Mouse (Mus musculus): Measurements from ENCODE around the gene Cit. TPM values are rescaled to one million over a fixed set of nuclear protein-coding genes. Genes with fewer than 3 reads are reported as not detected.

The Cit gene
- polyA plus RNA-seq, 1 experiment from 2014 or later: 30.7 TPM

DNA sequence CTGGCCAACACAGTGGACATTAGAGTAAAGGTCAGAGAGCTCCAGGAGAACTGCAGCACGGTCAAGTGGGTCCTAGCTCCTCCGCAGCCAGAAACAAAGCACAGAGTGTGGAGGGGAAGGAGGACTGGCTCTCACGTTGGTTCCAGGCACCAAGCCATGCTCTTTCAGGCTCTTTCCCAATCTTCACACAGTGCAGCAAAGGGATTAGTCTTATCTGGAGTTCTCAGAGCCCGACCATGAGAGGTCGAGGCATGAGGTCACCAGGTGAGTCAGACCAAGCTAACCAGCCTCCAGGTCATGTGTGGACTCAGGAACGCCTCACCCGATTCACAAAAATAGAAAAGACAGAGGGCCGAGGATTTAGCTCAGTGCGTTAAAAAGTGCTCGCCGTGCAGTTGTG, 27.0 kb downstream of the Cit start:
- Histone ChIP-seq H3K4me3 (ENCODE audit: low read depth, low read length) (no peak overlapping the region), H3K4me1 (ENCODE audit: control insufficient read depth, insufficient read depth, low read length) (no peaks in the 10 kb centered on the region), H3K27ac (replicated peaks; ENCODE audit: low read depth, low read length) (no peak overlapping the region), H3K4me2 (ENCODE audit: low read depth, severe bottlenecking) (no peak overlapping the region), H3K9me3 (ENCODE audit: control insufficient read depth, low read length) (no peaks in the 10 kb centered on the region), H3K9ac (ENCODE audit: low read length) (no peak overlapping the region), H3K27me3 (ENCODE audit: control insufficient read depth, insufficient read depth, low read length) (no peaks in the 10 kb centered on the region), H3K36me3 (ENCODE audit: control insufficient read depth, insufficient read depth, low read length) (peaks cover 2% of the 10 kb centered on the region; the same call in 1 of the 2 replicates)
- DNase-seq (ENCODE audit: low spot score) (no peak), ATAC-seq (ENCODE audit: insufficient number of reproducible peaks, low FRiP score, low TSS enrichment, low read depth) (no peak)
- 91% methylated on average over 11 of the region's 11 CpGs for WGBS

DNA sequence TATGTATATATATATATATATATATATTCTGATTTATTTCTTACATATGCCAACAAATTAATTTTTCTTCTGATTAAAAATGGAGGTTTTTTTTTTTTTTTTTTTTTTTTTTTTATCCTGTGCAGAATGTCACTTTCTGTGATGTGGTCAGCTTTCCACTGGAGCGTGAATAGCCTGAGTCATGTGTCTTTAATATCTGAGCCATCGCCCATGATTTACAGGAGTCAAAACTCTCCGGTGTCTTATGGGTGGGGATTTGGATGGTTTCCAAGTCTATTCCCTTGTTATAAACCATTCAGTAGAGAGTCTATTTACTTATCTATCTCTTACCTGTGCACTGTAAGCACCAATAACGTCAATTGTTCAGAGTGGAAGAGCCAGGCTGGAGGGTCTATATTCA, 27.9 kb downstream of the Cit start:
- peaks cover 2% of the 10 kb centered on the region; the same call in 1 of the 2 replicates for H3K36me3 ChIP-seq (ENCODE audit: control insufficient read depth, insufficient read depth, low read length)
- H3K4me1 ChIP-seq (ENCODE audit: control insufficient read depth, insufficient read depth, low read length): no peaks in the 10 kb centered on the region
- H3K27me3 ChIP-seq (ENCODE audit: control insufficient read depth, insufficient read depth, low read length): no peaks in the 10 kb centered on the region
- H3K4me2 ChIP-seq (ENCODE audit: low read depth, severe bottlenecking): no peak overlapping the region
- no peaks in the 10 kb centered on the region for H3K9me3 ChIP-seq (ENCODE audit: control insufficient read depth, low read length)
- DNase-seq (ENCODE audit: low spot score) (no peak), ATAC-seq (ENCODE audit: insufficient number of reproducible peaks, low FRiP score, low TSS enrichment, low read depth) (no peak)
- no peak overlapping the region for H3K27ac ChIP-seq (replicated peaks; ENCODE audit: low read depth, low read length)
- H3K9ac ChIP-seq (ENCODE audit: low read length): no peak overlapping the region
- 91% methylated on average over 4 of the region's 4 CpGs for whole genome bisulfite sequencing
- no peak overlapping the region for H3K4me3 ChIP-seq (ENCODE audit: low read depth, low read length)

GRCm38 (mm10) chr5:115877425-115877824, 32.3 kb downstream of the Cit start:
- Histone ChIP-seq H3K4me3 (ENCODE audit: low read depth, low read length) (no peak overlapping the region), H3K9me3 (ENCODE audit: control insufficient read depth, low read length) (no peaks in the 10 kb centered on the region), H3K9ac (ENCODE audit: low read length) (no peak overlapping the region), H3K27ac (replicated peaks; ENCODE audit: low read depth, low read length) (no peak overlapping the region), H3K27me3 (ENCODE audit: control insufficient read depth, insufficient read depth, low read length) (no peaks in the 10 kb centered on the region), H3K4me2 (ENCODE audit: low read depth, severe bottlenecking) (no peak overlapping the region), H3K36me3 (ENCODE audit: control insufficient read depth, insufficient read depth, low read length) (peaks cover 5% of the 10 kb centered on the region; the same call in 1 of the 2 replicates), H3K4me1 (ENCODE audit: control insufficient read depth, insufficient read depth, low read length) (no peaks in the 10 kb centered on the region)
- DNase-seq (ENCODE audit: low spot score) (no peak), ATAC-seq (ENCODE audit: insufficient number of reproducible peaks, low FRiP score, low TSS enrichment, low read depth) (no peak)
- WGBS: 97% methylated on average over 6 of the region's 6 CpGs

- H3K27me3 ChIP-seq (ENCODE audit: control insufficient read depth, insufficient read depth, low read length): no peaks in the 10 kb centered on the region
- H3K9ac ChIP-seq (ENCODE audit: low read length): no peak overlapping the region
- H3K27ac ChIP-seq (replicated peaks; ENCODE audit: low read depth, low read length): no peak overlapping the region
- no peak overlapping the region for H3K4me3 ChIP-seq (ENCODE audit: low read depth, low read length)
- H3K36me3 ChIP-seq (ENCODE audit: control insufficient read depth, insufficient read depth, low read length): peaks cover 9% of the 10 kb centered on the region; the same call in 1 of the 2 replicates
- DNase-seq (ENCODE audit: low spot score) (no peak), ATAC-seq (ENCODE audit: insufficient number of reproducible peaks, low FRiP score, low TSS enrichment, low read depth) (no peak)
- H3K4me1 ChIP-seq (ENCODE audit: control insufficient read depth, insufficient read depth, low read length): no peaks in the 10 kb centered on the region
- H3K9me3 ChIP-seq (ENCODE audit: control insufficient read depth, low read length): no peaks in the 10 kb centered on the region
- no peak overlapping the region for H3K4me2 ChIP-seq (ENCODE audit: low read depth, severe bottlenecking)
- WGBS: 86% methylated on average over 9 of the region's 9 CpGs
Measured at GRCm38 (mm10) chr5:115882165-115882564, 37.1 kb downstream of the Cit start.

GRCm38 (mm10) chr5:115884429-115884828, 39.4 kb downstream of the Cit start:
- WGBS: 96% methylated on average over 9 of the region's 9 CpGs
- H3K4me2 ChIP-seq (ENCODE audit: low read depth, severe bottlenecking): no peak overlapping the region
- no peaks in the 10 kb centered on the region for H3K9me3 ChIP-seq (ENCODE audit: control insufficient read depth, low read length)
- no peak overlapping the region for H3K27ac ChIP-seq (replicated peaks; ENCODE audit: low read depth, low read length)
- H3K27me3 ChIP-seq (ENCODE audit: control insufficient read depth, insufficient read depth, low read length): no peaks in the 10 kb centered on the region
- ATAC-seq (ENCODE audit: insufficient number of reproducible peaks, low FRiP score, low TSS enrichment, low read depth) (no peak), DNase-seq (ENCODE audit: low spot score) (no peak)
- no peak overlapping the region for H3K4me3 ChIP-seq (ENCODE audit: low read depth, low read length)
- H3K4me1 ChIP-seq (ENCODE audit: control insufficient read depth, insufficient read depth, low read length): no peaks in the 10 kb centered on the region
- H3K36me3 ChIP-seq (ENCODE audit: control insufficient read depth, insufficient read depth, low read length): peaks cover 15% of the 10 kb centered on the region; the same call in 1 of the 2 replicates
- H3K9ac ChIP-seq (ENCODE audit: low read length): no peak overlapping the region

DNA sequence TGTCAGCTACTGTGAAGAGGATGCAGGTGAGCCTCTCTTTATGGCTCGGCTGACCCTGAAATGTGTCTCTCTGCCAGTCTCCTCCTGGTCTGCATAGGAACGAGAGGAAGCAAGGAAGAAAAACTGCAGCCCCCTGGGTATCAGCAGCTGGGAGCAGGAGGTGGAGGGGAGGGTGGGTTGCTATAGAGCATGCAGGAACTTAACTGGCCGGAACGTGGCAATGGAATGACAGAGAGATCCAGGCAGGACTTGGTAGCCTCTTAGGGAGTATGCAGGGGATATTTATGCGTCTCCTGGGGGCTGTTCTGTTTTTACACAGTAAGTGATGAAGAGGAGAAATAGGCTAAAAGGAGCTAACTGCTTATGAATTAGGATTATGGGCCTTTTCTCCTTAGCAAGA, 48.7 kb downstream of the Cit start:
- Histone ChIP-seq H3K4me1 (ENCODE audit: control insufficient read depth, insufficient read depth, low read length) (no peaks in the 10 kb centered on the region), H3K4me2 (ENCODE audit: low read depth, severe bottlenecking) (no peak overlapping the region), H3K9ac (ENCODE audit: low read length) (no peak overlapping the region), H3K36me3 (ENCODE audit: control insufficient read depth, insufficient read depth, low read length) (no peaks in the 10 kb centered on the region; the same call in 1 of the 2 replicates), H3K4me3 (ENCODE audit: low read depth, low read length) (no peak overlapping the region), H3K27ac (replicated peaks; ENCODE audit: low read depth, low read length) (no peak overlapping the region), H3K27me3 (ENCODE audit: control insufficient read depth, insufficient read depth, low read length) (no peaks in the 10 kb centered on the region), H3K9me3 (ENCODE audit: control insufficient read depth, low read length) (no peaks in the 10 kb centered on the region)
- WGBS: 86% methylated on average over 5 of the region's 5 CpGs
- DNase-seq (ENCODE audit: low spot score) (no peak), ATAC-seq (ENCODE audit: insufficient number of reproducible peaks, low FRiP score, low TSS enrichment, low read depth) (no peak)

GRCm38 (mm10) chr5:115897036-115897435, 52.0 kb downstream of the Cit start:
- ATAC-seq (ENCODE audit: insufficient number of reproducible peaks, low FRiP score, low TSS enrichment, low read depth): no peak
- Histone ChIP-seq H3K27ac (replicated peaks; ENCODE audit: low read depth, low read length) (no peak overlapping the region), H3K4me3 (ENCODE audit: low read depth, low read length) (no peak overlapping the region), H3K9me3 (ENCODE audit: control insufficient read depth, low read length) (no peaks in the 10 kb centered on the region), H3K4me2 (ENCODE audit: low read depth, severe bottlenecking) (no peak overlapping the region), H3K36me3 (ENCODE audit: control insufficient read depth, insufficient read depth, low read length) (peaks cover 3% of the 10 kb centered on the region; the same call in 1 of the 2 replicates), H3K4me1 (ENCODE audit: control insufficient read depth, insufficient read depth, low read length) (no peaks in the 10 kb centered on the region), H3K27me3 (ENCODE audit: control insufficient read depth, insufficient read depth, low read length) (no peaks in the 10 kb centered on the region), H3K9ac (ENCODE audit: low read length) (no peak overlapping the region)
- no peak for DNase-seq (ENCODE audit: low spot score)
- WGBS: 81% methylated on average over 9 of the region's 9 CpGs

DNA sequence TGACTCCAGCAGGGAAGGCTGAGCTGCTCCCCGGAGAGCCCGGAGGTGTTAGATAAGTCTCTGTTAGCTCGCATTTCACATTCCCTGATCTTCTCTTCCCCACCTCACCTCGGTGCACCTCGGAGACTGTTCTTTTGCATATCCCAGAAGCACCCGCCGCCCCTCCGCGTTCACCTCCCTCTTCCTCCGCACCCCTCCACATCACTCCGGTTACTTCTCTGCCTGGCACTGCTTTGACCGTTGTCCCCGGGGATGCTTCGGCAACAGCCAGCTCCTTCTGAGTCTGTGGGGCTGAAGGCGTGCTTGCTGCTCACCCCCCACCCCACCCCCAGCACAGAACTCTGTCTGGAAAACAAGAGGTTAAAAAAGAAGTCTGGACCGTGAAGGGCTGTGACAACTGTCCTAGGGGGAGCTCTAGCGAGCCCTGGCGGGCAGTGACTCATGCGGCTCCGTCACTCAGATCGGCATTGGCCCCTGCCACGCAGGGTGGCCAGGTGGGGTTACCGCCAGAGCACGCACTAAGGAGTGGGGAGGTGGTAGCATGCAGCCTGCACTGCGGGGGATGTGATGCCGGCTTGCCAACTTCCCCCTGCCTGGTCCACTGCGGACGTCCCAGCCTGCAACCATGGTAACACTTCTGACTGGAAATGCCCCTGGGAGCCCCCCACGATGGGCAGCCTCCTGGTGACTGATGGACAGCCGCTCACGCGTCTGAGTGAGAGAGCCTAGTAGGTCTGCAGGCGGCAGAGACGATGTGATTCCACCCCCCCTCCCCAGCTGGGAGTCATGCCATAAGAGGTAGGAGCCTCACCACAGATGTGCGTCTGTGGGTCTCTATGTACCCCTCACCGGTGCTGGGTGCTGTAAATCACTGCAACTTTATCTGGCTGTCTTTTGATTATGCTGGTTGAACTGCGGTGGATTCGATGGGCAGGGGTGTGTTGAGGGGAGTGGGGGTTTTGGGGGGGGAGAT, 62.2 kb downstream of the Cit start:
- Histone ChIP-seq H3K27ac (replicated peaks; ENCODE audit: low read depth, low read length) (no peak overlapping the region), H3K9ac (ENCODE audit: low read length) (0 out of 2 replicates have a peak overlapping the region, but pooled peaks have one; percentile 7), H3K4me2 (ENCODE audit: low read depth, severe bottlenecking) (peak overlapping the region; percentile 70), H3K9me3 (ENCODE audit: control insufficient read depth, low read length) (no peaks in the 10 kb centered on the region), H3K36me3 (ENCODE audit: control insufficient read depth, insufficient read depth, low read length) (no peaks in the 10 kb centered on the region), H3K27me3 (ENCODE audit: control insufficient read depth, insufficient read depth, low read length) (no peaks in the 10 kb centered on the region), H3K4me1 (ENCODE audit: control insufficient read depth, insufficient read depth, low read length) (peaks cover 10% of the 10 kb centered on the region), H3K4me3 (ENCODE audit: low read depth, low read length) (peak overlapping the region; percentile 23)
- DNase-seq (ENCODE audit: low spot score) (peak; percentile 50), ATAC-seq (ENCODE audit: insufficient number of reproducible peaks, low FRiP score, low TSS enrichment, low read depth) (peak; percentile 65)
- WGBS: 3% methylated on average over 38 of the region's 38 CpGs

Data from limb, embryonic 11.5 days (tissue).